Mouse (Mus musculus): ENCODE measurements around the gene Slc35e3. TPM values are rescaled to one million over a fixed set of nuclear protein-coding genes. Genes with fewer than 3 reads are reported as not detected.
"Not testable (repeated sequence)": the region's sequence is repeated elsewhere in the genome, so short reads cannot be mapped to it uniquely, and the experiment has no call there.

The Slc35e3 gene
- polyA plus RNA-seq, 1 experiment from 2014 or later = 22.2 TPM

DNA sequence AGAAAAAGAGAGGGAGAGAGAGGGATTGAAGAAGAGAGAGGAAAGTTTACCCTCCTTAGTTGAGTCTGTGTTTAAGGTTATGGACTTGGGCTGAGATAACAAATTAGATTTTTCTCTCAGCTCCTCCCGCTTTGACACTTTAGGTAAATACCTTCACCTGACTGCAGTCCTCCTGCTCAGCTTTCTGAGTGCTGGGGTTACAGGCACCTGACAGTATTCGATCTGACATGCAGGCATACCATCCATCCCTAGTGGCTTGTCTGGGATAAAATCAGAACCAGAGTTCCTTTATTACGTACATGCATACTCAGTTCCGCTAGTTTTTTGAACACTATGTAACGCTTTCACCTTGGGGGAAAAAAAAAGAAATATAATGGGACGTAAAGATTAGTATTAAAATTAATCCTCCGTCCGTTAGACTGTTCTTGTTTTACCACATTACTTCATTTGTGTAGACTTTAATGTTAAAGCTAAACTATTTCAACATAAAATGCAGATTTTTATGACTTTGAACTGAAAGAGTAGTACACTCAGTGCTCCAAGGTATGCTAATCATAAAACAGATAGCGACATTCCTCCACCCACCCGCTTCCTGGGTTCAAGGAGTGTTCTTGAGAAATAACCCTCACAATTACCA, 3.0 kb upstream of the Slc35e3 start:
- Histone ChIP-seq H3K9ac (ENCODE audit: low read length) (no peak overlapping the region), H3K27me3 (ENCODE audit: control insufficient read depth, insufficient read depth, low read length) (no peaks in the 10 kb centered on the region), H3K36me3 (ENCODE audit: control insufficient read depth, insufficient read depth, low read length) (peaks cover 9% of the 10 kb centered on the region), H3K4me3 (ENCODE audit: low read depth, low read length) (no peak overlapping the region), H3K4me1 (replicated peaks; ENCODE audit: control insufficient read depth, insufficient read depth, low read length) (no peaks in the 10 kb centered on the region; the same call in 1 of the 2 replicates), H3K4me2 (ENCODE audit: low read depth, low read length, severe bottlenecking) (no peak overlapping the region), H3K27ac (ENCODE audit: low read depth, low read length) (no peak overlapping the region), H3K9me3 (ENCODE audit: control insufficient read depth, low read length) (no peaks in the 10 kb centered on the region)
- 95% methylated on average over 10 of the region's 10 CpGs for WGBS
- ATAC-seq (replicated peaks; ENCODE audit: low FRiP score) (no peak), DNase-seq (ENCODE audit: low spot score) (no peak)

GRCm38 (mm10) chr10:117748276-117749049, 2.3 kb upstream of the Slc35e3 start:
- H3K27ac ChIP-seq (ENCODE audit: low read depth, low read length) = no peak overlapping the region
- no peaks in the 10 kb centered on the region; the same call in 1 of the 2 replicates for H3K4me1 ChIP-seq (replicated peaks; ENCODE audit: control insufficient read depth, insufficient read depth, low read length)
- H3K4me3 ChIP-seq (ENCODE audit: low read depth, low read length) = no peak overlapping the region
- no peak overlapping the region for H3K9ac ChIP-seq (ENCODE audit: low read length)
- peaks cover 9% of the 10 kb centered on the region for H3K36me3 ChIP-seq (ENCODE audit: control insufficient read depth, insufficient read depth, low read length)
- no peak for ATAC-seq (replicated peaks; ENCODE audit: low FRiP score)
- no peaks in the 10 kb centered on the region for H3K9me3 ChIP-seq (ENCODE audit: control insufficient read depth, low read length)
- no peaks in the 10 kb centered on the region for H3K27me3 ChIP-seq (ENCODE audit: control insufficient read depth, insufficient read depth, low read length)
- 90% methylated on average over 10 of the region's 10 CpGs for WGBS
- no peak overlapping the region for H3K4me2 ChIP-seq (ENCODE audit: low read depth, low read length, severe bottlenecking)
- DNase-seq (ENCODE audit: low spot score) = no peak

DNA sequence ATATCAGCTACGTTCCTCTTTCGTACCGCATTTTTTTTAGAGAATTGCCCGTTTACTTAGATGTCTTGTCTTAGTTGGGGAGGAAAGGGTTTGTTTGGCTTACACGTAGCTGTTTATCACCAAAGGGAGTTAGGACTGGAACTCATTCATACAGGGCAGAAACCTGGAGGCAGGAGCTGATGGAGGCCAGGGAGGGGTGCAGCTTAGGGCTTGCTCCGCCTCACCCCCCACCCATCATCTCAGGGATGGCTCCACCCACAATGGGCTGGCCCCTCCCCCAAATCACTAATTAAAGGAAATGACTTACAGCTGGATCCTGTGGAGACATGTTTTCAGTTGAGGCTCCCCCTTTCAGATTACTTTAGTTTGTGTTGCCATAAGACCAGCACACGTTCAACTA, 1.5 kb upstream of the Slc35e3 start:
- H3K4me3 ChIP-seq (ENCODE audit: low read depth, low read length) = no peak overlapping the region
- H3K36me3 ChIP-seq (ENCODE audit: control insufficient read depth, insufficient read depth, low read length) = peaks cover 9% of the 10 kb centered on the region
- H3K4me2 ChIP-seq (ENCODE audit: low read depth, low read length, severe bottlenecking) = no peak overlapping the region
- H3K9ac ChIP-seq (ENCODE audit: low read length) = no peak overlapping the region
- ATAC-seq (replicated peaks; ENCODE audit: low FRiP score) (no peak), DNase-seq (ENCODE audit: low spot score) (no peak)
- H3K27me3 ChIP-seq (ENCODE audit: control insufficient read depth, insufficient read depth, low read length) = no peaks in the 10 kb centered on the region
- H3K27ac ChIP-seq (ENCODE audit: low read depth, low read length) = no peak overlapping the region
- 92% methylated on average over 7 of the region's 7 CpGs for WGBS
- no peaks in the 10 kb centered on the region for H3K9me3 ChIP-seq (ENCODE audit: control insufficient read depth, low read length)
- H3K4me1 ChIP-seq (replicated peaks; ENCODE audit: control insufficient read depth, insufficient read depth, low read length) = no peaks in the 10 kb centered on the region; the same call in 1 of the 2 replicates

GRCm38 (mm10) chr10:117745570-117746296, 432 bp downstream of the Slc35e3 start:
- peak overlapping the region; percentile 49 for H3K4me3 ChIP-seq (ENCODE audit: low read depth, low read length)
- not testable (repeated sequence) for H3K36me3 ChIP-seq (ENCODE audit: control insufficient read depth, insufficient read depth, low read length); H3K27me3 ChIP-seq (ENCODE audit: control insufficient read depth, insufficient read depth, low read length); H3K27ac ChIP-seq (ENCODE audit: low read depth, low read length); DNase-seq (ENCODE audit: low spot score); H3K9me3 ChIP-seq (ENCODE audit: control insufficient read depth, low read length); H3K4me1 ChIP-seq (replicated peaks; ENCODE audit: control insufficient read depth, insufficient read depth, low read length)
- peak; percentile 47 for ATAC-seq (replicated peaks; ENCODE audit: low FRiP score)
- peak overlapping the region; percentile 89 for H3K4me2 ChIP-seq (ENCODE audit: low read depth, low read length, severe bottlenecking)
- 1% methylated on average over 14 of the region's 46 CpGs for WGBS
- peak overlapping the region; percentile 69 for H3K9ac ChIP-seq (ENCODE audit: low read length)

- H3K4me3 ChIP-seq (ENCODE audit: low read depth, low read length) = no peak overlapping the region
- no peak overlapping the region for H3K27ac ChIP-seq (ENCODE audit: low read depth, low read length)
- H3K27me3 ChIP-seq (ENCODE audit: control insufficient read depth, insufficient read depth, low read length) = no peaks in the 10 kb centered on the region
- 84% methylated on average over 4 of the region's 4 CpGs for WGBS
- H3K9me3 ChIP-seq (ENCODE audit: control insufficient read depth, low read length) = no peaks in the 10 kb centered on the region
- ATAC-seq (replicated peaks; ENCODE audit: low FRiP score) = no peak
- no peak overlapping the region for H3K9ac ChIP-seq (ENCODE audit: low read length)
- no peak for DNase-seq (ENCODE audit: low spot score)
- H3K4me2 ChIP-seq (ENCODE audit: low read depth, low read length, severe bottlenecking) = no peak overlapping the region
- H3K4me1 ChIP-seq (replicated peaks; ENCODE audit: control insufficient read depth, insufficient read depth, low read length) = no peaks in the 10 kb centered on the region; the same call in 1 of the 2 replicates
- H3K36me3 ChIP-seq (ENCODE audit: control insufficient read depth, insufficient read depth, low read length) = peaks cover under 1% of the 10 kb centered on the region; the same call in 1 of the 2 replicates
These were observed 2.2 kb downstream of the Slc35e3 start for GRCm38 (mm10) chr10:117743917-117744316.

DNA sequence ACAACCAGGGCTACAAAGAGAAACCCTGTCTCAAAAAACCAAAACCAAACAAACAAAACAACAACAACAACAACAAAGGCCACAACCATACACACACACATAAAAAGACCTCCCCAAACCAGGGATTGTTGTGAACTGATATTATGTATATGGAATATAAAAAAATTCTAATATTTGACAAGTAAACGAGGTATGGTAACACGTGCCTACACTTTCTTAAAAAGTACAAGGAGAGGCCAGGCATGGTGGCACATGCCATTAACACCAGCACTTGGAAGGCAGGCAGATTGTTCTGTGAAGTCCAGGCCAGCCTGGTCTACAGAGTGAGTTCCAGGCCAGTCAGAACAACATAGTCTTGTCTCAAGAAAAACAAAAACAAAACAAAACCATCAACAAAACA, 3.0 kb downstream of the Slc35e3 start:
- WGBS = 93% methylated on average over 2 of the region's 2 CpGs
- no peak for DNase-seq (ENCODE audit: low spot score)
- no peak for ATAC-seq (replicated peaks; ENCODE audit: low FRiP score)
- H3K27me3 ChIP-seq (ENCODE audit: control insufficient read depth, insufficient read depth, low read length) = no peaks in the 10 kb centered on the region
- H3K4me2 ChIP-seq (ENCODE audit: low read depth, low read length, severe bottlenecking) = no peak overlapping the region
- no peaks in the 10 kb centered on the region for H3K9me3 ChIP-seq (ENCODE audit: control insufficient read depth, low read length)
- H3K27ac ChIP-seq (ENCODE audit: low read depth, low read length) = no peak overlapping the region
- no peaks in the 10 kb centered on the region; the same call in 1 of the 2 replicates for H3K4me1 ChIP-seq (replicated peaks; ENCODE audit: control insufficient read depth, insufficient read depth, low read length)
- H3K4me3 ChIP-seq (ENCODE audit: low read depth, low read length) = no peak overlapping the region
- H3K9ac ChIP-seq (ENCODE audit: low read length) = no peak overlapping the region
- no peaks in the 10 kb centered on the region; the same call in 1 of the 2 replicates for H3K36me3 ChIP-seq (ENCODE audit: control insufficient read depth, insufficient read depth, low read length)

GRCm38 (mm10) chr10:117742618-117743017, 3.5 kb downstream of the Slc35e3 start:
- no peak for ATAC-seq (replicated peaks; ENCODE audit: low FRiP score)
- WGBS = 96% methylated on average over 4 of the region's 4 CpGs

DNA sequence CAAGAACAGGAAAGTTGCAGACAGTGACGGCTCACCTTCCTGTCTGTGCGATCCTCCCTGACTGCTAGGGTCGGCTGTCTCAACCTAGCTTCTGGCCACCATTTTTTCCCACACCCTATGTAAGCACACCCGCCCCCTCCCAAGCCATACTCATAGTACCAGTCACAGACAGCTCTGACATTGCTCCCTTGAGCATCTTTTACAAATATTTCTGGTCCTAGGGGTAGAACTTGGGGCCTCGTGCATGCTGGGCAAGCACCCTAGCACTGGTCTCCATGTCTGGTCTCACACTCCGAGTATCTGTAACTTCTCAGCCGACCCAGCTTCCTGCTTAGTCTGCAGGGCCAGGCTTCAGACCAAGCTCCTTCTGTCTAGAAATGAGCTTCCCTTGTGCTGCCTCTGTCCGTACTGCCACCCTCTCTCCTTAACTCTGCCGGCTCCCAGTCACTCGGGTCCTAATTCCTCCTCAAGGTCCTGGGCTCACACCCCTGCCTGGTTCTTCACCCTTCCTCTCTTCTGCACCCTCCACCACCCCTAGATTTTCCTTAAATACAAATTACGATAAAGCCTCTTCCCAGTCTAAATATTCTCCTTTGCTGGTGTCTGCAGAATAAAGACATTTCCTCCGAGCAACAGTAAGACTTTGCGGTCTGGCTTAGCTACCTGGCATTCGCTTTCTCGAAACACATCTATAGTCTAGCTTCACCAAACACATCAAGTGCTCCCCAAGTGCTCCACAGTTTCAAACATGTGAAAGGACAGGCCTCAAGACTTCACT, 4.3 kb downstream of the Slc35e3 start:
- Histone ChIP-seq H3K27ac (ENCODE audit: low read depth, low read length) (no peak overlapping the region), H3K36me3 (ENCODE audit: control insufficient read depth, insufficient read depth, low read length) (no peaks in the 10 kb centered on the region; the same call in 1 of the 2 replicates), H3K9me3 (ENCODE audit: control insufficient read depth, low read length) (no peaks in the 10 kb centered on the region), H3K27me3 (ENCODE audit: control insufficient read depth, insufficient read depth, low read length) (no peaks in the 10 kb centered on the region), H3K4me1 (replicated peaks; ENCODE audit: control insufficient read depth, insufficient read depth, low read length) (no peaks in the 10 kb centered on the region; the same call in 1 of the 2 replicates), H3K9ac (ENCODE audit: low read length) (no peak overlapping the region), H3K4me2 (ENCODE audit: low read depth, low read length, severe bottlenecking) (no peak overlapping the region), H3K4me3 (ENCODE audit: low read depth, low read length) (no peak overlapping the region)
- ATAC-seq (replicated peaks; ENCODE audit: low FRiP score) = no peak
- DNase-seq (ENCODE audit: low spot score) = no peak
- WGBS = 88% methylated on average over 15 of the region's 15 CpGs

More at GRCm38 (mm10) chr10:117742618-117743017, 3.5 kb downstream of the Slc35e3 start:
- no peaks in the 10 kb centered on the region; the same call in 1 of the 2 replicates for H3K4me1 ChIP-seq (replicated peaks; ENCODE audit: control insufficient read depth, insufficient read depth, low read length)
- no peak overlapping the region for H3K4me3 ChIP-seq (ENCODE audit: low read depth, low read length)
- no peaks in the 10 kb centered on the region for H3K9me3 ChIP-seq (ENCODE audit: control insufficient read depth, low read length)
- H3K36me3 ChIP-seq (ENCODE audit: control insufficient read depth, insufficient read depth, low read length) = no peaks in the 10 kb centered on the region; the same call in 1 of the 2 replicates
- no peak overlapping the region for H3K27ac ChIP-seq (ENCODE audit: low read depth, low read length)
- H3K9ac ChIP-seq (ENCODE audit: low read length) = no peak overlapping the region
- DNase-seq (ENCODE audit: low spot score) = no peak
- no peak overlapping the region for H3K4me2 ChIP-seq (ENCODE audit: low read depth, low read length, severe bottlenecking)
- no peaks in the 10 kb centered on the region for H3K27me3 ChIP-seq (ENCODE audit: control insufficient read depth, insufficient read depth, low read length)

Measured in forebrain, embryonic 11.5 days (tissue).